Mouse (Mus musculus) cortical plate, adult 2 months (tissue): ENCODE data around the gene Apol7a.

Experiments
- CTCF ChIP-seq: fragments of 200-500 bp; IDR thresholded peaks from 2 replicates; pipeline ENCODE4 v1.5.1; 2011; ENCODE audit warnings: mild to moderate bottlenecking, control low read depth, low read length; ENCODE audit not compliant: insufficient read depth; ENCODE audit errors: extremely low read depth
- POLR2A ChIP-seq: fragments of 200-500 bp; IDR thresholded peaks from 2 replicates; pipeline ENCODE4 v1.6.1; 2011; ENCODE audit warnings: mild to moderate bottlenecking, low read length, control low read depth; ENCODE audit not compliant: insufficient read depth; ENCODE audit errors: extremely low read depth

GRCm38 (mm10) chr15:77363578-77363977 lies 35.3 kb downstream of the Apol7a start:
- TF ChIP-seq CTCF (no peak), POLR2A (no peak)
